Mouse (Mus musculus) cortical plate, adult 2 months (tissue): Measurements from ENCODE around the gene Gm9903.

Source experiments
- CTCF ChIP-seq: fragments of 200-500 bp; IDR thresholded peaks from 2 replicates; pipeline ENCODE4 v1.5.1; 2011; ENCODE audit warnings: mild to moderate bottlenecking, control low read depth, low read length; ENCODE audit not compliant: insufficient read depth; ENCODE audit errors: extremely low read depth
- POLR2A ChIP-seq: fragments of 200-500 bp; IDR thresholded peaks from 2 replicates; pipeline ENCODE4 v1.6.1; 2011; ENCODE audit warnings: mild to moderate bottlenecking, low read length, control low read depth; ENCODE audit not compliant: insufficient read depth; ENCODE audit errors: extremely low read depth

GRCm38 (mm10) chr5:33607434-33607833 is 22.3 kb upstream of the Gm9903 start:
- no peak for TF ChIP-seq CTCF
- no peak for TF ChIP-seq POLR2A
